Mouse (Mus musculus): ENCODE measurements around the gene Ush1g. TPM values are rescaled to one million over a fixed set of nuclear protein-coding genes. Genes with fewer than 3 reads are reported as not detected.
A peak's percentile ranks its signal among the peaks of the same experiment; 100 is the strongest.

Ush1g gene
- total RNA-seq, 2 experiments from 2014 or later: 0.24 TPM; not detected in 1

- no peak for DNase-seq
- intact Hi-C loops (cut with DNase I): no loop called here
Observed at GRCm38 (mm10) chr11:115291503-115291902, 30.3 kb downstream of the Ush1g start.

GRCm38 (mm10) chr11:115290919-115291318, 30.9 kb downstream of the Ush1g start:
- intact Hi-C loops (cut with DNase I): no loop called here
- no peak for DNase-seq

- DNase-seq: no peak
Observed at GRCm38 (mm10) chr11:115290314-115290713, 31.5 kb downstream of the Ush1g start.

GRCm38 (mm10) chr11:115289885-115290284, 32.0 kb downstream of the Ush1g start:
- intact Hi-C loops (cut with DNase I): no loop called here
- DNase-seq: no peak

More at GRCm38 (mm10) chr11:115290314-115290713, 31.5 kb downstream of the Ush1g start:
- intact Hi-C loops (cut with DNase I): no loop called here

- intact Hi-C loops (cut with DNase I): no loop called here
- no peak for DNase-seq
Observed at GRCm38 (mm10) chr11:115288305-115288704, 33.5 kb downstream of the Ush1g start.

- intact Hi-C loops (cut with DNase I): no loop called here
- no peak for DNase-seq
Observed at GRCm38 (mm10) chr11:115287386-115287785, 34.5 kb downstream of the Ush1g start.

- DNase-seq: no peak
- intact Hi-C loops (cut with DNase I): no loop called here
Observed at GRCm38 (mm10) chr11:115286201-115286993, 35.4 kb downstream of the Ush1g start.

GRCm38 (mm10) chr11:115285282-115285681, 36.6 kb downstream of the Ush1g start:
- intact Hi-C loops (cut with DNase I): no loop called here
- no peak for DNase-seq

GRCm38 (mm10) chr11:115283891-115284620, 37.8 kb downstream of the Ush1g start:
- intact Hi-C loops (cut with DNase I): no loop called here
- DNase-seq: no peak

GRCm38 (mm10) chr11:115283486-115283765, 38.4 kb downstream of the Ush1g start:
- intact Hi-C loops (cut with DNase I): no loop called here

GRCm38 (mm10) chr11:115282723-115283485, 38.9 kb downstream of the Ush1g start:
- intact Hi-C loops (cut with DNase I): no loop called here
- DNase-seq: no peak

More at GRCm38 (mm10) chr11:115283486-115283765, 38.4 kb downstream of the Ush1g start:
- no peak for DNase-seq

- DNase-seq: peak; percentile 43
- intact Hi-C loops (cut with DNase I): no loop called here
Observed at GRCm38 (mm10) chr11:115282295-115282694, 39.5 kb downstream of the Ush1g start.

- DNase-seq: no peak
- intact Hi-C loops (cut with DNase I): no loop called here
Observed at GRCm38 (mm10) chr11:115279726-115280125, 42.1 kb downstream of the Ush1g start.

- intact Hi-C loops (cut with DNase I): no loop called here
Observed at GRCm38 (mm10) chr11:115278176-115278575, 43.7 kb downstream of the Ush1g start.

GRCm38 (mm10) chr11:115277604-115277975, 44.3 kb downstream of the Ush1g start:
- no peak for DNase-seq
- intact Hi-C loops (cut with DNase I): no loop called here

More at GRCm38 (mm10) chr11:115278176-115278575, 43.7 kb downstream of the Ush1g start:
- DNase-seq: no peak

- DNase-seq: peak; percentile 98
- intact Hi-C loops (cut with DNase I): no loop called here
Observed at GRCm38 (mm10) chr11:115276780-115277603, 44.8 kb downstream of the Ush1g start, which contains the start of gene Fdxr. Gene Fdxr, minus strand, starts transcription at chr11:115277050.

GRCm38 (mm10) chr11:115275954-115276353, 45.9 kb downstream of the Ush1g start:
- intact Hi-C loops (cut with DNase I): no loop called here
- no peak for DNase-seq

- DNase-seq: no peak
Observed at GRCm38 (mm10) chr11:115275509-115275908, 46.3 kb downstream of the Ush1g start.

GRCm38 (mm10) chr11:115274771-115275170, 47.1 kb downstream of the Ush1g start:
- no peak for DNase-seq
- intact Hi-C loops (cut with DNase I): loop anchor here (5.0 kb wide), 1 partner anchor 72 kb away; no protein-coding TSS in a partner anchor

More at GRCm38 (mm10) chr11:115275509-115275908, 46.3 kb downstream of the Ush1g start:
- intact Hi-C loops (cut with DNase I): no loop called here

GRCm38 (mm10) chr11:115274178-115274577, 47.7 kb downstream of the Ush1g start:
- no peak for DNase-seq
- intact Hi-C loops (cut with DNase I): loop anchor here (5.0 kb wide), 1 partner anchor 72 kb away; no protein-coding TSS in a partner anchor
